Mouse (Mus musculus) inflammation-experienced regulatory T-cells, adult 6 months (primary cell): ENCODE measurements around the gene Cbx4. TPM values are rescaled to one million over a fixed set of nuclear protein-coding genes. Genes with fewer than 3 reads are reported as not detected.

Experiments
- ATAC-seq: one replicate; pipeline ENCODE4 v1.8.0; 2017
- polyA plus RNA-seq, 3 experiments: library from polyadenylated mRNA; unstranded; fragments of 100-300 nt; shearing (Covaris generic); gene quantifications; one replicate each; pipeline ENCODE4 v1.2.1; 2017

Cbx4 gene
- polyA plus RNA-seq, 3 experiments from 2014 or later: 2.0 to 3.6 (median 2.3) TPM

- ATAC-seq: peak; percentile 23
These were observed 29.5 kb downstream of the Cbx4 start for GRCm38 (mm10) chr11:119056301-119057211.

GRCm38 (mm10) chr11:119055571-119056131 is 30.4 kb downstream of the Cbx4 start:
- ATAC-seq: no peak

GRCm38 (mm10) chr11:119054351-119055345 is 31.4 kb downstream of the Cbx4 start:
- ATAC-seq: no peak

GRCm38 (mm10) chr11:119053738-119054350 is 32.2 kb downstream of the Cbx4 start:
- ATAC-seq: no peak

GRCm38 (mm10) chr11:119053257-119053670 is 32.8 kb downstream of the Cbx4 start:
- ATAC-seq: peak; percentile 86

DNA sequence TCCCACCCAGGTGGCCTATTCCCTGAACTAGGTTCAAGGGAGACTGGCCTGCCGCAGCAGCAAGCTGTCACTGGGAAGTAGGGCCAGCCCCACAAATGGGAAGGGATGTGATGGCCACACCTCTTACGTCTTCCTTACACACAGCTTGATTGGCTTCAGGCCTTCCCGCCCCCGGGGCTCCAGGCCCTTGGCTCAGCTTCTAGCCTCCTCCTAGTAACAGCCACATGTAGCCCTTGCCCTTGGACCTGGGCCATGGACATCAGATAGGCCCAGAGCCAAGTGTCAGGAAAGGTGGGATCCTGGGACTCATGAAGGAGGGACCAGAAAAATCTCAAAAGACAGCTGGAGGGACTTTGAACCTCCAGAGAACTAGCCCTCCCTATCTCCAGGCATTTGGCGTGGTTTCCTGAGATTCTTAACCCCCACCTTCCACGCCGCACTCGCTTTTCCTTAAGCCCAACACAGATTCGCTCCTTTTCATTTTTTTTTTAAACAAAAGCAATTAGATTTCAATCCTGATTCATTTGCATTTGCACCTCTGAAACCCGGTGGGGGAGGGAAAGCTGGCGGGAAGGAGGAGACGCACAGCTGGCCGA is 33.3 kb downstream of the Cbx4 start:
- no peak for ATAC-seq

- ATAC-seq: peak; percentile 19
These were observed 33.9 kb downstream of the Cbx4 start for GRCm38 (mm10) chr11:119051927-119052660.

DNA sequence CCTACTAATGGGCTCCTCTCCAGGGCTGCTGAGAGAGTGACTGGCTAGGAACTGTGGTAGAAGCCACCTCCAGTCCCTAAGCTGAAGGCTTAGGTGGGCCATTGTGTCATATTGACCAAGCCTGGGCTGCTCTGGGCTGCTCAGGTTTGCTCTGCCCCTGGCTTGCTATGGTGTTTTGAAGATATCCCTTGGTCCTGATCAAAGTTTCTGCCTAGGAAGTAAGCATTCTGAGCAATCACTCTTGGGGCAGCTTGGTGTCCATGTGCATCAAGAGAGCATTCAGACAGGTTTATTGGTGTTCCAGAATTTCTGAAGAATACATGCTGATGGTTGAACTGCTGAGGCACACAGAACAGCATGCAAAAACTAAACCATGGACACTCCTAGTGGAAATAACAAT is 34.6 kb downstream of the Cbx4 start:
- no peak for ATAC-seq

- peak; percentile 25 for ATAC-seq
These were observed 35.7 kb downstream of the Cbx4 start for GRCm38 (mm10) chr11:119050361-119050760.

DNA sequence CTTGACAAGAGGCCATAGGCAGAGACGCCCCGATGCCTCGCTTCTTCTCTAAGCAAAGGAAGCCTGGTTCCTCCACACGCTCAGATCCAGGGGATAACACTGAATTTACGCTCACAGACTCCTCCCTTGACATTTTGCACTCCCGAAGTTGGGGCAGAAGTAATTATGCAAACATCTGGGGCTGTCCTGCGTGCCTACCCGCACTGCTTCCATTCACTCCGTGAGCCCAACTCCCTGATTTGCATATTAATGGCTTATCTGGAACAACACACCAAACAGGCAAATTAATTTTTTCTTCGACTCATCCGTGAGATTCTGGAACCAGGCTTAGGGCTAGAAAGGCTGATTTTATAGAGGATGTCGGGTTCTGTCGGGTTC is 37.9 kb downstream of the Cbx4 start:
- no peak for ATAC-seq

- no peak for ATAC-seq
These were observed 38.5 kb downstream of the Cbx4 start for GRCm38 (mm10) chr11:119047261-119048132.

- ATAC-seq: no peak
These were observed 39.3 kb downstream of the Cbx4 start for GRCm38 (mm10) chr11:119046601-119047245.

- no peak for ATAC-seq
These were observed 41.3 kb downstream of the Cbx4 start for GRCm38 (mm10) chr11:119044551-119045337.

- no peak for ATAC-seq
These were observed 42.1 kb downstream of the Cbx4 start for GRCm38 (mm10) chr11:119043761-119044550.

- no peak for ATAC-seq
These were observed 42.8 kb downstream of the Cbx4 start for GRCm38 (mm10) chr11:119043273-119043540.

DNA sequence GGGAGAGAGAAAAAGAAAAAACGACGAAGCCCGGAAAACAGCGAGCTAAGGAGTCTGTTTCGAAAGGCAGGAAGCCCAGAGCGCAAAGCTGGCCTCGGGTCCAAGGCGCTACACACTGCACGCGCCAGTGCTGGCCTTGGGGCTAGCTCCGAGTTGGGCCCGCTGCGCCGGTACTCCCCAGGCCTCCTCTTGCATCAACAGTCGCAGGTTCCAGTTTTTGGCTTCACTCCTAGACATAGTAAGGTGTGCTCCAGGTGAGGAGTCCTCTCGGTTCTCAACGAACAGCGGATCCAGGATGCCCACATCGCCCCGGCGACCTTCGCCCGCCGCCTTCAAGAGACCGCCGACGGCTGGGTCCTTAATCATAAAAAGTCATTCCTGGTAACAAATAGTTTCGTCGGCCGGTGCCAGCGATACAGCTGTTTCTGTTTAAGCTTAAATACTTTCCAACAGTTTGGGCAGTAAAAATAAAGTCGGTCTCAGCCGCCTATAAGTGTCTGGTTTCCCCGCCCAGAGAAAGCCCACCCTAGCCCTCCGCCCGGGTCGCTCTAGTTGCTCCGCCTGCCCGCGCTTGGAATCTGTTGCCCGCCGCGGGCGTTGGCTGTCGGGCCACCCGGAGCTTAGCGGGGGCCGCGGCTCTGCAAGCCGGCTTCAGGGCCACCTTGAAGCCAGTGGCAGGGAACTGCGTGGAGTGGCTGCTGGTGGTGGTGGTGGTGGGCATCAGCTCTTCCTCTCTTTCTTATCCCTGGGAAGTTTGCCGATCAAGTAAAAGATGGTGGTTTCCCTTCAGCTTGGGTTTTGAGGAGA is 43.4 kb downstream of the Cbx4 start:
- no peak for ATAC-seq

GRCm38 (mm10) chr11:119041750-119042465 is 44.1 kb downstream of the Cbx4 start:
- ATAC-seq: no peak
